ENCODE assay signal across 9 mouse cellular contexts in the genomic region with DNA sequence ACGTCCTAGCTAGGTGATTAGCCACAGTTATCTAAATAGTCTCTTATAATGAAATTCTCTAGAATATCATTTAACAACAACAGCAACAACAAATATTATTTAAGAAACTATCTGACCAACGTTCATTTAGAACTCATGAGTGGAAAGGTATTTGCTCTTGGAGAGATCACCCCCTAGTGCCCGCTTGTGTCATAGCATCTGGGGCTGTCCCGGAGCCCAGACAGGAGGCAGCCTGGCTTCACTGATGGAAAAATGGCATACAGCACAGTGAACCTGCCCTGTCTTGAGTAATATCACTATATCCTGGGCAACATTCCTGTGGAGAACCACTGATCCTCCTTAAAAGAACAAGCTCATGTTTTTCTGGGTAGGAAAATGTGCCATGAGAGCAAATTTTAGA.
DNase-seq lines count a peak whose midpoint lies in the region; ATAC-seq lines count a peak whose summit lies in the region.
"Had no signal": no experiment of that assay in that cellular context is flagged by ENCODE, and none has a peak within 500 bp of the region (broad histone marks: within the 10 kb centered on the region; RNA-seq: fewer than 3 reads in every experiment).

No protein-coding gene starts in this region.

- H3K9ac ChIP-seq in neural tube, embryonic 11.5 days (ENCODE audit: low read length), result no peak overlapping the region

- peak; percentile 50 to 63 for DNase-seq in B cell, adult 2 months
- peak; percentile 45 for DNase-seq in Muller cell, postnatal 12 days (ENCODE audit: inconsistent ontology term)
- peak; percentile 24 for DNase-seq in cerebellum, adult 9-11 months
- DNase-seq in frontal cortex, postnatal 25 days (ENCODE audit: low spot score in 2 of 2), result peak; percentile 52 to 68
- DNase-seq in kidney, adult 18-20 months, result peak; percentile 71
- DNase-seq in limb, embryonic 10.5 days (ENCODE audit: low spot score), result peak; percentile 68
- peak; percentile 69 for DNase-seq in neural tube, embryonic 11.5 days (ENCODE audit: low spot score)
- DNase-seq in thymus, postnatal 0 days (ENCODE audit: low spot score), result peak; percentile 58

- H3K9me3 ChIP-seq in limb, embryonic 10.5 days (replicated peaks), result no peaks in the 10 kb centered on the region
- no peaks in the 10 kb centered on the region for H3K9me3 ChIP-seq in neural tube, embryonic 11.5 days (ENCODE audit: control insufficient read depth, low read length)
- H3K9me3 ChIP-seq: neural tube, embryonic 13.5 days had no signal

- ATAC-seq in neural tube, embryonic 11.5 days (ENCODE audit: insufficient read depth, low FRiP score, low TSS enrichment), result no peak

- H3K4me3 ChIP-seq in limb, embryonic 10.5 days, result no peak overlapping the region
- no peak overlapping the region for H3K4me3 ChIP-seq in neural tube, embryonic 11.5 days (ENCODE audit: low read depth, low read length)
- H3K4me3 ChIP-seq: neural tube, embryonic 13.5 days had no signal

- no peak overlapping the region for H3K4me2 ChIP-seq in neural tube, embryonic 11.5 days (ENCODE audit: low read depth)
- H3K4me2 ChIP-seq: neural tube, embryonic 13.5 days had no signal

- H3K27me3 ChIP-seq in limb, embryonic 10.5 days (ENCODE audit: low read depth, poor library complexity, severe bottlenecking), result no peaks in the 10 kb centered on the region
- no peaks in the 10 kb centered on the region for H3K27me3 ChIP-seq in neural tube, embryonic 11.5 days (ENCODE audit: control insufficient read depth, insufficient read depth, low read length)
- H3K27me3 ChIP-seq: neural tube, embryonic 13.5 days had no signal

- WGBS in limb, embryonic 10.5 days, result 21% methylated on average over 4 of the region's 4 CpGs
- 26% methylated on average over 4 of the region's 4 CpGs for WGBS in neural tube, embryonic 11.5 days

- peaks cover 6% of the 10 kb centered on the region; the same call in 1 of the 2 replicates for H3K4me1 ChIP-seq in limb, embryonic 10.5 days
- no peaks in the 10 kb centered on the region for H3K4me1 ChIP-seq in neural tube, embryonic 11.5 days (ENCODE audit: control insufficient read depth, insufficient read depth, low read length)

- no peak overlapping the region for H3K27ac ChIP-seq in limb, embryonic 10.5 days
- no peak overlapping the region for H3K27ac ChIP-seq in neural tube, embryonic 11.5 days (ENCODE audit: low read depth, low read length)

- H3K36me3 ChIP-seq in limb, embryonic 10.5 days, result peaks cover 17% of the 10 kb centered on the region
- H3K36me3 ChIP-seq in neural tube, embryonic 11.5 days (ENCODE audit: control insufficient read depth, insufficient read depth, low read length), result no peaks in the 10 kb centered on the region
- H3K36me3 ChIP-seq: neural tube, embryonic 13.5 days had no signal
